Mouse (Mus musculus) cerebral cortex, adult 2 months (tissue): ENCODE measurements around the gene Gm9376.

Experiments used
- WGBS: fragments of 180-500 bp; shearing (Covaris S2); methylation state at CpG from one replicate; pipeline ENCODE4 v1.1.7; 2018; 5-methylcytosine and 5-hydroxymethylcytosine counted together

The Gm9376 gene

GRCm38 (mm10) chr14:118282272-118282671 lies 15.5 kb downstream of the Gm9376 start:
- WGBS = 89% methylated on average over 3 of the region's 3 CpGs

GRCm38 (mm10) chr14:118282917-118283316 lies 16.2 kb downstream of the Gm9376 start:
- WGBS = 77% methylated on average over 14 of the region's 14 CpGs

- WGBS = 56% methylated on average over 2 of the region's 2 CpGs
Observed at GRCm38 (mm10) chr14:118286096-118286495, 19.3 kb downstream of the Gm9376 start.

DNA sequence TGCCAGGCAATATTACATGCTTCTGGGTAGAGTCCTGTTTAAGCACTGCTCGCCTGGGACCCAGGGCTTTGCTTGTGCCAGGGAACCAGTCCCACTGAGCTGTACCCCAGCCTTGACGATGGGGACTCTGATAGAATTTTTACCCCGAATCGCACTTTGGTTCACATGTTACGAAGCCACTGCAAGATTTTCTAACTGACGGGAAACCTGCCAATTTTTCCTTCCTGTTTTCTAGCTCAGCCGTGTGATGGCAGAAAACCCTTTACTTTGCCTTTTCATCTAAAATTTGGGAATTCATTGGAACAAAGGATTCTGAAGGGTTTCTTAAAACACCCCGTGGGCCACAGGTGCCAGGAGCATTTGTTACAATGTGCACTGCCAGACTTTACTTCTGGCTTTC lies 22.4 kb downstream of the Gm9376 start:
- WGBS = 43% methylated on average over 8 of the region's 8 CpGs

DNA sequence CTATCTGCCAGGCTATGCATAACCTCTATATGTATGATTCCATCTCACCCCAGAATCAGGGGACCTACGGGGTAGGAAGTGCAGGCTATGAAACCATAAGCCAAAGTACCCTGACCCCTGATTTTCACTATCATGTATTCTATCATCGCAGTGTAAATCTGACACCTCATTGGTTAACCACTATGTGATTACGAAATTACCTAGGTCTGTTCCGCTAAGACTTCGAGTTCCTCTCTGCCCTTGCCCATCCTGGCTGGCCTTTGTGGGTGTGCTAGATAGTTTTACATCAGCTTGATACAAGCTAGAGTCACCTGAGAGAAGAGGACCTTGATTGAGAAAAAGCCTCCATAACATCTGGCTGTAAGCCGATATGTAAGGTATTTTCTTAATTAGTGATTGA lies 23.2 kb downstream of the Gm9376 start:
- WGBS = 94% methylated on average over 6 of the region's 6 CpGs

DNA sequence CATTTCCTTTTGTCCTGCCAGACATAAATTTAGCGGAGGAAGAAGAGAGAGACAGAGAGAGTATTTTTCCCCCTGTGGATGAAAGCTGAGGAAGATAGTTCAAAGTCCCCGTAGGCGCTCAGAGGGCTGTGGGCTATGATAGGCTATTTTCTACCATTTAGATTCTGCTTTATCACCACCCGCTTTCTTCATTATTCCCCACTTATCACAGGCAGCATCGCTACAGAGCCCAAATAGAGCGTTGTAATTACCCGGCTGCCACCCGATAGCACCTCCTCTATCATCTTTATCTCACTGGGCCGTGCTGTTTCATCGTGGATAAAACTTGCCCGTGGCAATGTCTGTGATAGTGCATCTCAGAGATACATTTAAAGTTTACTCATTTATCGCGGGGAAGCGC lies 35.8 kb downstream of the Gm9376 start:
- WGBS = 91% methylated on average over 14 of the region's 14 CpGs

- WGBS = 84% methylated on average over 9 of the region's 9 CpGs
Observed at GRCm38 (mm10) chr14:118304560-118304959, 37.8 kb downstream of the Gm9376 start.

GRCm38 (mm10) chr14:118305951-118306350 lies 39.2 kb downstream of the Gm9376 start:
- WGBS = 68% methylated on average over 9 of the region's 9 CpGs

DNA sequence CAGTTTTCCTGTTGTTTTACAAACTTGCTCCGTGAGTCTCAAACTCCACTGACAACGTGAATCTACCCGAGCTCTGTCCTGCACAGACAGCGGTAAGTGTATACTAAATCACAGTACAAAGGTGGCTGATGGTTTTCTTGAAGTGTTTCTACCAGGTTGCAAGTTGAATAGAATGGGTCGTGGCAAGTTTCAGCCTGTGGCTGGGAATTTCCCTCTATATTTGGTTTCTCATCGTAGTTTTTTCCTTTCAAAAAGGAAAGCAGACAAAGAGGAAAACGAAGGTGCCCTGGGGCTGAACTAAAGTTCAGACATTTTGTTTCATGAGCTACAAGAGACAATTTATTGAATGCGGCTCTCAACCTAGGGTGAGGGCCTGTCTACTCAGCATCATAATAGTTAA lies 40.3 kb downstream of the Gm9376 start:
- WGBS = 83% methylated on average over 8 of the region's 8 CpGs

GRCm38 (mm10) chr14:118311703-118312102 lies 44.9 kb downstream of the Gm9376 start:
- 96% methylated on average over 8 of the region's 8 CpGs for WGBS

- WGBS = 94% methylated on average over 10 of the region's 10 CpGs
Observed at GRCm38 (mm10) chr14:118312664-118313063, 45.9 kb downstream of the Gm9376 start.

DNA sequence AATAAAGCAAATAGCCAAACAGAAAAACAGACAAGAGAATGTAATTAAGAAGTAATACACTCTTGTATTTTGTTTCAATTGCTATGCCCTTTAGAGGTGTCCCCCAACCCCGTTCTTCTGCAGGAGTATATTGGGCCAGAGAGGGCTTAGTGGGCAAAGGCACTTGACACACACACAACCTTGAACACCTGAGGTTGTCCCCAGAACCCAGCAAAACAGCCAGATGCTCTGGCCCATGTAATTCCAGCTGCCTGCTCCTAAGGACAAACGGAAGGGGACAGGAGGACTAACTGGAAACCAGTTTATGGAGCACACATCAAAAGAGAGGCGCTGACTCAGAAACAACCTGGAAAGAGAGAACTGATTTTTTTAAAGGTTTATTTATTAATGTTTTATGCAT lies 47.2 kb downstream of the Gm9376 start:
- WGBS = 94% methylated on average over 3 of the region's 3 CpGs

DNA sequence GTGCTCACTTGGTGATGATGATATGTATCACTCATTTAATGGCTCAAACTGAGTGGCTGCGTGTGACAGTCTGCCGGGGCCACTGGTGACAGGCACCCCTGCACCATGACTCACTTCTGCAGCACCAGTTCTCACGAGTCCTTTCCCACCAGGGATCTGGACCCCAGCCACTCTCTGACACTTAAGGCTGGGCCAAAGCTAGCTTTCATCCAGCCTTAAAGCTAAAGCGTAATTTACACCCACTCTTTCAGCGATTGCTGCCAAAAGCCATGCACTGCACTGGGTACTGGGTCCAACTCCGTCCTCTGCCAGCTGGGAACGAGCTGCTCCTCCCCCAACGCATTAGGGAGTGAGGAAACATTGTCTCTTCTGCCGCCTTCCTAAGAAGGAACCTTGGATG lies 50.5 kb downstream of the Gm9376 start:
- WGBS = 23% methylated on average over 9 of the region's 9 CpGs
